Mouse (Mus musculus): Measurements from ENCODE around the gene Kcne4. TPM values are rescaled to one million over a fixed set of nuclear protein-coding genes. Genes with fewer than 3 reads are reported as not detected.

The Kcne4 gene
- polyA plus RNA-seq (2014; fragmentation: Illumina TruSeq; extraction: RNeasy Lipid Tissue Mini Kit (QIAGEN cat#74804)): 13.3 TPM

GRCm38 (mm10) chr1:78816639-78817038 lies at the start of gene Kcne4:
TSS of gene Kcne4 (plus strand) at chr1:78816758.

Other genes starting within 250 kb of the Kcne4 start
- 263 TPM for gene Acsl3, start 158.9 kb upstream of the Kcne4 start, polyA plus RNA-seq (2014; fragmentation: Illumina TruSeq; extraction: RNeasy Lipid Tissue Mini Kit (QIAGEN cat#74804))
- 10.5 TPM for gene Utp14b, start 158.7 kb upstream of the Kcne4 start, polyA plus RNA-seq (2014; fragmentation: Illumina TruSeq; extraction: RNeasy Lipid Tissue Mini Kit (QIAGEN cat#74804))

Measured in ovary, adult 10 weeks (tissue).